Mouse (Mus musculus): ENCODE data around the gene Mip. TPM values are rescaled to one million over a fixed set of nuclear protein-coding genes. Genes with fewer than 3 reads are reported as not detected.
"Not testable (repeated sequence)": the region's sequence is repeated elsewhere in the genome, so short reads cannot be mapped to it uniquely, and the experiment has no call there.

Gene Mip
- polyA plus RNA-seq, 1 experiment from 2014 or later, result not detected

DNA sequence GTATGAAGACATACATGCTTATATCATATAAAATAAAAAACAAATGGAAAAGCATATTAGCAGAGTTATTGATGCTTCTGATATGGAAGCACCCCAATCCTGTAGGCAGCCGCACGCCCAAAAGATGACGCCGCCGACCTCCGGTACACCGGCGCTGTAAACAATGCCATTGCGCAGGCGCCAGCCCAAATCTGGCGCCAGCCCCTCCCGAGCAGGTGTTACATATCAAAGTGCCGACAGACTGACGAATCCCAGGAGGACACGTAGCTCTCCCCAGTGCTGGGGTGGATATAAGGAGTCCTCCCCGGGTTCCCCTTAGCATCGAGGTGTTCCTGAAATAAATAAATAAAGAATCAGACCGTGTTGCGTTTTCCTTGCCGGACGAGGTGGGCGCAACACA is 36.7 kb downstream of the Mip start:
- Histone ChIP-seq H3K4me1 (ENCODE audit: control insufficient read depth, insufficient read depth, low read length) (no peaks in the 10 kb centered on the region), H3K4me3 (ENCODE audit: low read depth, low read length) (0 out of 2 replicates have a peak overlapping the region, but pooled peaks have one; percentile 5), H3K9me3 (replicated peaks; ENCODE audit: control insufficient read depth, low read length) (no peaks in the 10 kb centered on the region), H3K36me3 (ENCODE audit: control insufficient read depth, insufficient read depth, low read length) (no peaks in the 10 kb centered on the region), H3K4me2 (peak overlapping the region; percentile 27; the same call in 1 of the 2 replicates), H3K27ac (ENCODE audit: low read depth, low read length) (no peak overlapping the region), H3K27me3 (ENCODE audit: control insufficient read depth, insufficient read depth, low read length) (no peaks in the 10 kb centered on the region), H3K9ac (ENCODE audit: low read depth, low read length) (no peak overlapping the region)
- 64% methylated on average over 22 of the region's 22 CpGs for WGBS (ENCODE audit: insufficient replicate concordance)
- ATAC-seq (replicated peaks; ENCODE audit: insufficient number of reproducible peaks, low FRiP score, low TSS enrichment), result no peak

GRCm38 (mm10) chr10:128263393-128264310 is 38.0 kb downstream of the Mip start:
- no peaks in the 10 kb centered on the region for H3K4me1 ChIP-seq (ENCODE audit: control insufficient read depth, insufficient read depth, low read length)
- 80% methylated on average over 6 of the region's 6 CpGs for WGBS (ENCODE audit: insufficient replicate concordance)

DNA sequence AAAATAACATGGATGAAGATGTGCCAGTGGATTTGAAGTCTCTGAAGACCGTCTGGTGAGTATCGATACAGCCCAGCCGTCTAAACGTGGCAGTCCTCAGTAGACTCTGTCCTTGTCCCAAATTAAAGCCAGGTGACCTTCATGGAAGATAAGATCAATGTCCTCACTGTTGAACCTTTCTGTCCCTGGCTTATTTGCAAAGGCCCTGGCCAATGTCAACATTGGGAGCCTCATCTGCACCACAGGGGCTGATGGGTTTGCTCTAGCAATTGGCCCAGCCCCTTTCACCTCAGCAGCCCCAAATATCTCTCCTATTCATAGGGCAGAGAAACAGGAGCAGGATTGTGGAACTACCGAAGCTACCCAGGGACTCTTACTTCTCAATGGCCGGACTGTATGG is 42.7 kb downstream of the Mip start, which contains the start of gene Apof:
TSS of gene Apof (plus strand) at position 301 of the 400 bp plus-strand sequence.
- 66% methylated on average over 6 of the region's 6 CpGs for WGBS (ENCODE audit: insufficient replicate concordance)
- Histone ChIP-seq H3K36me3 (ENCODE audit: control insufficient read depth, insufficient read depth, low read length) (no peaks in the 10 kb centered on the region), H3K9ac (ENCODE audit: low read depth, low read length) (no peak within 1 kb of the TSS), H3K9me3 (replicated peaks; ENCODE audit: control insufficient read depth, low read length) (no peaks in the 10 kb centered on the region), H3K27me3 (ENCODE audit: control insufficient read depth, insufficient read depth, low read length) (no peaks in the 10 kb centered on the region), H3K4me3 (ENCODE audit: low read depth, low read length) (no peak within 1 kb of the TSS), H3K4me2 (no peak within 1 kb of the TSS), H3K4me1 (ENCODE audit: control insufficient read depth, insufficient read depth, low read length) (no peaks in the 10 kb centered on the region), H3K27ac (ENCODE audit: low read depth, low read length) (no peak within 1 kb of the TSS)
- ATAC-seq (replicated peaks; ENCODE audit: insufficient number of reproducible peaks, low FRiP score, low TSS enrichment), result no peak

More at GRCm38 (mm10) chr10:128263393-128264310, 38.0 kb downstream of the Mip start:
- H3K4me2 ChIP-seq, result no peak overlapping the region
- no peak overlapping the region for H3K4me3 ChIP-seq (ENCODE audit: low read depth, low read length)
- ATAC-seq (replicated peaks; ENCODE audit: insufficient number of reproducible peaks, low FRiP score, low TSS enrichment), result no peak
- no peaks in the 10 kb centered on the region for H3K9me3 ChIP-seq (replicated peaks; ENCODE audit: control insufficient read depth, low read length)
- no peak overlapping the region for H3K27ac ChIP-seq (ENCODE audit: low read depth, low read length)
- H3K27me3 ChIP-seq (ENCODE audit: control insufficient read depth, insufficient read depth, low read length), result no peaks in the 10 kb centered on the region
- H3K36me3 ChIP-seq (ENCODE audit: control insufficient read depth, insufficient read depth, low read length), result no peaks in the 10 kb centered on the region
- H3K9ac ChIP-seq (ENCODE audit: low read depth, low read length), result no peak overlapping the region

- Histone ChIP-seq H3K9me3 (replicated peaks; ENCODE audit: control insufficient read depth, low read length) (no peaks in the 10 kb centered on the region), H3K27me3 (ENCODE audit: control insufficient read depth, insufficient read depth, low read length) (no peaks in the 10 kb centered on the region), H3K4me2 (peak overlapping the region; percentile 67), H3K9ac (ENCODE audit: low read depth, low read length) (no peak overlapping the region), H3K27ac (ENCODE audit: low read depth, low read length) (no peak overlapping the region), H3K36me3 (ENCODE audit: control insufficient read depth, insufficient read depth, low read length) (no peaks in the 10 kb centered on the region), H3K4me3 (ENCODE audit: low read depth, low read length) (no peak overlapping the region), H3K4me1 (ENCODE audit: control insufficient read depth, insufficient read depth, low read length) (no peaks in the 10 kb centered on the region)
- WGBS (ENCODE audit: insufficient replicate concordance), result 83% methylated on average over 16 of the region's 16 CpGs
- no peak for ATAC-seq (replicated peaks; ENCODE audit: insufficient number of reproducible peaks, low FRiP score, low TSS enrichment)
These were observed 43.7 kb downstream of the Mip start for GRCm38 (mm10) chr10:128269206-128269910.

DNA sequence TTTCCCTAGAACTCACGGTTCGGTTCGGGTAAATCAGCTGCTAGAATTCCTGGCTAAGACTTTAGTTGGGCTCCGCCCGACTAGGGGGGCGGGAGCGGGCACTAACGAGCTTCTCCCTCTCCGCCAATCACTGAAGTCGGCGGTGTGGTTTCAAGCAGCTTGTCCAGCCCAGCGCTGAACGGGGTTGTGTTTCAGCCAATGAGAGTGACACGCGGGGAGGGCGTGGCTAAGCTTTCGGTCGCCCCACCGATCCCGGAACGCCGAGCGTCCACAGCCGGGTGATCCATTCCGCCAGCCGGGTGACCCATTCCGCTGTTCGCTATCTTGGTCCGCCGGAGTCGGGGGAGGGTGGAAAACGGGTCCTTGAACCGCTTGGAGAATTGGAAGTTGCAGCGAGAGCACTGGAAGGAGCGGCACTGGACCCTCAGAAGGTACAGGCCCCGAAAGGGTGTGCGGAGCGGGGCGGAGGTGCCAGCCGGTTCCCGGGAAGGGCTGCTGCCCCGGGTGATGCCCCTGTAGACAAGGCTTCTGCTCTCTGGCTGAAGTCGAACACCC is 44.7 kb downstream of the Mip start, which contains the start of gene Stat2:
TSS of gene Stat2 (plus strand) at position 273 of the 555 bp plus-strand sequence.
- peak; percentile 97 for ATAC-seq (replicated peaks; ENCODE audit: insufficient number of reproducible peaks, low FRiP score, low TSS enrichment)
- Histone ChIP-seq H3K27me3 (ENCODE audit: control insufficient read depth, insufficient read depth, low read length) (no peaks in the 10 kb centered on the region), H3K9ac (ENCODE audit: low read depth, low read length) (peak within 1 kb of the TSS; percentile 81), H3K4me3 (ENCODE audit: low read depth, low read length) (peak within 1 kb of the TSS; percentile 71), H3K27ac (ENCODE audit: low read depth, low read length) (peak within 1 kb of the TSS; percentile 60), H3K4me2 (peak within 1 kb of the TSS; percentile 71), H3K4me1 (ENCODE audit: control insufficient read depth, insufficient read depth, low read length) (no peaks in the 10 kb centered on the region), H3K9me3 (replicated peaks; ENCODE audit: control insufficient read depth, low read length) (no peaks in the 10 kb centered on the region), H3K36me3 (ENCODE audit: control insufficient read depth, insufficient read depth, low read length) (no peaks in the 10 kb centered on the region)
- under 1% methylated on average over 43 of the region's 43 CpGs for WGBS (ENCODE audit: insufficient replicate concordance)

DNA sequence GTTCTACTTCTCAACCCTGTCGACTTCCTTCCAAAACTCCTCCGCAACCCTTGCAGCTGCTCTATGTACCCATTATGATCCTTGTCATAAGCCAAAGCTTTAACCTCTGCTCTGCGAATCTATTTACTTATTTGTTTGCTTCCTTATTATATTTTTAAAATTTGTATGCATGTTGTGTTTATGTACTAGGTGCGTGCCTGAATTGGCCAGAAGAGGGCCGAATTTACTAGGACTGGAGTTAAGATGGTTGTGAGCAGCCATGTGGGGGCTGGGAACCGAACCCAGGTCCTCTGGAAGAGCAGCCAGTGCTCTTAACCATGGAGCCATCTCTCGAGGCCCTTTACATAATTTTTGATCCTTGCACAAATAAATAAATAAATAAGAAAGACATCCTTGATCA is 45.2 kb downstream of the Mip start:
- WGBS (ENCODE audit: insufficient replicate concordance), result 38% methylated on average over 7 of the region's 7 CpGs
- no peaks in the 10 kb centered on the region for H3K9me3 ChIP-seq (replicated peaks; ENCODE audit: control insufficient read depth, low read length)
- H3K4me1 ChIP-seq (ENCODE audit: control insufficient read depth, insufficient read depth, low read length), result no peaks in the 10 kb centered on the region
- H3K9ac ChIP-seq (ENCODE audit: low read depth, low read length), result peak overlapping the region; percentile 81
- H3K27ac ChIP-seq (ENCODE audit: low read depth, low read length), result peak overlapping the region; percentile 60; the same call in 1 of the 2 replicates
- H3K36me3 ChIP-seq (ENCODE audit: control insufficient read depth, insufficient read depth, low read length), result no peaks in the 10 kb centered on the region
- H3K4me3 ChIP-seq (ENCODE audit: low read depth, low read length), result peak overlapping the region; percentile 71
- H3K4me2 ChIP-seq, result peak overlapping the region; percentile 71
- no peaks in the 10 kb centered on the region for H3K27me3 ChIP-seq (ENCODE audit: control insufficient read depth, insufficient read depth, low read length)
- no peak for ATAC-seq (replicated peaks; ENCODE audit: insufficient number of reproducible peaks, low FRiP score, low TSS enrichment)

GRCm38 (mm10) chr10:128271883-128272282 is 46.2 kb downstream of the Mip start:
- no peak overlapping the region for H3K4me2 ChIP-seq
- no peaks in the 10 kb centered on the region for H3K9me3 ChIP-seq (replicated peaks; ENCODE audit: control insufficient read depth, low read length)
- H3K4me1 ChIP-seq (ENCODE audit: control insufficient read depth, insufficient read depth, low read length), result no peaks in the 10 kb centered on the region
- H3K9ac ChIP-seq (ENCODE audit: low read depth, low read length), result no peak overlapping the region
- no peaks in the 10 kb centered on the region for H3K36me3 ChIP-seq (ENCODE audit: control insufficient read depth, insufficient read depth, low read length)
- no peaks in the 10 kb centered on the region for H3K27me3 ChIP-seq (ENCODE audit: control insufficient read depth, insufficient read depth, low read length)
- H3K4me3 ChIP-seq (ENCODE audit: low read depth, low read length), result no peak overlapping the region
- 67% methylated on average over 2 of the region's 2 CpGs for WGBS (ENCODE audit: insufficient replicate concordance)
- no peak overlapping the region for H3K27ac ChIP-seq (ENCODE audit: low read depth, low read length)
- no peak for ATAC-seq (replicated peaks; ENCODE audit: insufficient number of reproducible peaks, low FRiP score, low TSS enrichment)

- not testable (repeated sequence) for H3K36me3 ChIP-seq (ENCODE audit: control insufficient read depth, insufficient read depth, low read length); H3K27me3 ChIP-seq (ENCODE audit: control insufficient read depth, insufficient read depth, low read length); H3K4me3 ChIP-seq (ENCODE audit: low read depth, low read length); H3K4me2 ChIP-seq; H3K9me3 ChIP-seq (replicated peaks; ENCODE audit: control insufficient read depth, low read length); H3K27ac ChIP-seq (ENCODE audit: low read depth, low read length); H3K4me1 ChIP-seq (ENCODE audit: control insufficient read depth, insufficient read depth, low read length); H3K9ac ChIP-seq (ENCODE audit: low read depth, low read length); ATAC-seq (replicated peaks; ENCODE audit: insufficient number of reproducible peaks, low FRiP score, low TSS enrichment)
- 87% methylated on average over 4 of the region's 7 CpGs for WGBS (ENCODE audit: insufficient replicate concordance)
These were observed 47.3 kb downstream of the Mip start for GRCm38 (mm10) chr10:128272819-128273439.

All from heart, embryonic 11.5 days (tissue).